Comparison of ENCODE assay signal across 28 mouse cellular contexts in genomic region chr12:100535028-100535427, GRCm38 (mm10). TPM values are rescaled to one million over a fixed set of nuclear protein-coding genes. Genes with fewer than 3 reads are reported as not detected.
A peak's percentile ranks its signal among the peaks of the same experiment; 100 is the strongest.
DNase-seq lines count a peak whose midpoint lies in the region; ATAC-seq and TF ChIP-seq lines count a peak whose summit lies in the region.
"Had no signal": no experiment of that assay in that cellular context is flagged by ENCODE, and none has a peak within 500 bp of the region (broad histone marks: within the 10 kb centered on the region; RNA-seq: fewer than 3 reads in every experiment).

No protein-coding gene starts in this region.

- H3K27me3 ChIP-seq in forebrain, embryonic 10.5 days (ENCODE audit: poor library complexity, severe bottlenecking), result no peaks in the 10 kb centered on the region
- no peaks in the 10 kb centered on the region for H3K27me3 ChIP-seq in forebrain, postnatal 0 days (ENCODE audit: insufficient read depth, low read length)
- H3K27me3 ChIP-seq in heart, embryonic 15.5 days, result no peaks in the 10 kb centered on the region
- H3K27me3 ChIP-seq in heart, embryonic 10.5 days (ENCODE audit: insufficient read depth, poor library complexity, severe bottlenecking), result no peaks in the 10 kb centered on the region
- H3K27me3 ChIP-seq in midbrain, embryonic 10.5 days (ENCODE audit: low read depth, poor library complexity, severe bottlenecking), result no peaks in the 10 kb centered on the region
- H3K27me3 ChIP-seq in midbrain, embryonic 16.5 days (ENCODE audit: control insufficient read depth, insufficient read depth, low read depth, low read length), result no peaks in the 10 kb centered on the region
- no peaks in the 10 kb centered on the region for H3K27me3 ChIP-seq in liver, postnatal 0 days (ENCODE audit: insufficient read depth, low read length)
- H3K27me3 ChIP-seq: CH12.LX; forebrain, embryonic 12.5 days; kidney, embryonic 15.5 days; limb, embryonic 12.5 days; liver, embryonic 15.5 days; megakaryocyte, embryonic 14.5 days; neural tube, embryonic 13.5 days had no signal

- no peak for TF ChIP-seq CTCF in forebrain, postnatal 0 days (IDR thresholded peaks at IDR 0.05; ENCODE audit: low read depth)
- TF ChIP-seq CTCF in liver, postnatal 0 days (IDR thresholded peaks at IDR 0.05; ENCODE audit: low read depth), result no peak

- DNase-seq in forebrain, embryonic 10.5 days (ENCODE audit: extremely low spot score, low spot score), result no peak
- DNase-seq in forebrain, postnatal 0 days, result no peak
- no peak for DNase-seq in heart, embryonic 10.5 days (ENCODE audit: low spot score)
- no peak for DNase-seq in midbrain, embryonic 10.5 days (ENCODE audit: low spot score)
- no peak for DNase-seq in ES-E14 (ENCODE audit: low read depth, low spot score)
- no peak for DNase-seq in liver, postnatal 0 days
- DNase-seq: adrenal gland, adult 2 months; adrenal gland, postnatal 36 days; cerebellum, adult 2 months; cerebellum, postnatal 14 days; gastrocnemius, postnatal 14 days; kidney, adult 18-20 months; kidney, postnatal 25 days; layer of hippocampus, postnatal 36 days; thymus, adult 18-20 months; thymus, postnatal 25 days had no signal

- no peak overlapping the region for H3K4me2 ChIP-seq in forebrain, postnatal 0 days (ENCODE audit: low read depth)
- no peak overlapping the region for H3K4me2 ChIP-seq in heart, embryonic 15.5 days
- H3K4me2 ChIP-seq in midbrain, embryonic 16.5 days (ENCODE audit: low read length), result no peak overlapping the region
- H3K4me2 ChIP-seq in liver, postnatal 0 days (ENCODE audit: low read depth, low read length), result no peak overlapping the region
- H3K4me2 ChIP-seq: forebrain, embryonic 12.5 days; hindbrain, embryonic 14.5 days; kidney, embryonic 15.5 days; limb, embryonic 12.5 days; liver, embryonic 15.5 days; neural tube, embryonic 13.5 days had no signal

- peaks cover 22% of the 10 kb centered on the region for H3K4me1 ChIP-seq in forebrain, embryonic 10.5 days
- H3K4me1 ChIP-seq in forebrain, postnatal 0 days (ENCODE audit: insufficient read depth), result no peaks in the 10 kb centered on the region
- peaks cover 44% of the 10 kb centered on the region for H3K4me1 ChIP-seq in heart, embryonic 15.5 days (replicated peaks)
- peaks cover 44% of the 10 kb centered on the region for H3K4me1 ChIP-seq in heart, embryonic 10.5 days
- peaks cover 20% of the 10 kb centered on the region for H3K4me1 ChIP-seq in midbrain, embryonic 10.5 days
- no peaks in the 10 kb centered on the region for H3K4me1 ChIP-seq in midbrain, embryonic 16.5 days (ENCODE audit: control insufficient read depth, insufficient read depth, low read length)
- peaks cover 18 to 36% of the 10 kb centered on the region in 2 experiments for H3K4me1 ChIP-seq in ES-E14 (ENCODE audit: control insufficient read depth in 2 of 2, insufficient read depth in 2 of 2, low read length in 2 of 2, poor library complexity in 1 of 2)
- peaks cover 4% of the 10 kb centered on the region for H3K4me1 ChIP-seq in liver, postnatal 0 days (ENCODE audit: insufficient read depth)
- H3K4me1 ChIP-seq: liver, embryonic 15.5 days had no signal

- no peak overlapping the region for H3K4me3 ChIP-seq in forebrain, embryonic 10.5 days
- no peak overlapping the region for H3K4me3 ChIP-seq in forebrain, postnatal 0 days (ENCODE audit: low read depth, low read length)
- no peak overlapping the region for H3K4me3 ChIP-seq in heart, embryonic 15.5 days
- no peak overlapping the region for H3K4me3 ChIP-seq in heart, embryonic 10.5 days
- no peak overlapping the region for H3K4me3 ChIP-seq in midbrain, embryonic 10.5 days
- H3K4me3 ChIP-seq in midbrain, embryonic 16.5 days (ENCODE audit: low read depth, low read length), result no peak overlapping the region
- H3K4me3 ChIP-seq in ES-E14 (ENCODE audit: insufficient read depth in 1 of 2, low read depth in 1 of 2, low read length in 2 of 2, poor library complexity in 1 of 2, severe bottlenecking in 1 of 2), result peak overlapping the region; percentile 26 to 38; a peak in 3 of 4 replicates
- no peak overlapping the region for H3K4me3 ChIP-seq in liver, postnatal 0 days (ENCODE audit: low read depth, low read length)
- H3K4me3 ChIP-seq: erythroblast, embryonic 14.5 days; forebrain, embryonic 12.5 days; kidney, embryonic 15.5 days; limb, embryonic 12.5 days; liver, embryonic 15.5 days; megakaryocyte, embryonic 14.5 days; myocyte; neural tube, embryonic 13.5 days had no signal

- no peaks in the 10 kb centered on the region for H3K9me3 ChIP-seq in forebrain, embryonic 10.5 days
- no peaks in the 10 kb centered on the region for H3K9me3 ChIP-seq in forebrain, postnatal 0 days (ENCODE audit: low read length)
- no peaks in the 10 kb centered on the region for H3K9me3 ChIP-seq in heart, embryonic 15.5 days (replicated peaks)
- H3K9me3 ChIP-seq in heart, embryonic 10.5 days, result no peaks in the 10 kb centered on the region
- H3K9me3 ChIP-seq in midbrain, embryonic 10.5 days (replicated peaks), result no peaks in the 10 kb centered on the region
- no peaks in the 10 kb centered on the region for H3K9me3 ChIP-seq in midbrain, embryonic 16.5 days (replicated peaks; ENCODE audit: control insufficient read depth, low read length, poor library complexity, severe bottlenecking)
- H3K9me3 ChIP-seq in ES-E14 (ENCODE audit: control insufficient read depth, insufficient read depth, low read depth, low read length), result no peaks in the 10 kb centered on the region
- H3K9me3 ChIP-seq in liver, postnatal 0 days (ENCODE audit: low read length), result no peaks in the 10 kb centered on the region
- H3K9me3 ChIP-seq: forebrain, embryonic 12.5 days; kidney, embryonic 15.5 days; limb, embryonic 12.5 days; liver, embryonic 15.5 days; neural tube, embryonic 13.5 days had no signal

- H3K27ac ChIP-seq in forebrain, embryonic 10.5 days, result peak overlapping the region; percentile 60; the same call in 1 of the 2 replicates
- no peak overlapping the region for H3K27ac ChIP-seq in forebrain, postnatal 0 days (ENCODE audit: low read depth, low read length)
- H3K27ac ChIP-seq in heart, embryonic 15.5 days, result 0 out of 2 replicates have a peak overlapping the region, but pooled peaks have one; percentile 68
- H3K27ac ChIP-seq in heart, embryonic 10.5 days, result no peak overlapping the region
- H3K27ac ChIP-seq in midbrain, embryonic 10.5 days (replicated peaks), result 0 out of 2 replicates have a peak overlapping the region, but pooled peaks have one; percentile 6
- no peak overlapping the region for H3K27ac ChIP-seq in midbrain, embryonic 16.5 days (ENCODE audit: low read length)
- peak overlapping the region; percentile 87; the same call in 1 of the 2 replicates for H3K27ac ChIP-seq in ES-E14 (ENCODE audit: insufficient read depth, low read depth, low read length, poor library complexity, severe bottlenecking)
- no peak overlapping the region for H3K27ac ChIP-seq in liver, postnatal 0 days (ENCODE audit: low read depth)
- H3K27ac ChIP-seq: liver, embryonic 15.5 days had no signal

- TF ChIP-seq EP300 in liver, postnatal 0 days (IDR thresholded peaks at IDR 0.05; ENCODE audit: low read depth), result no peak

- no peaks in the 10 kb centered on the region for H3K36me3 ChIP-seq in forebrain, embryonic 10.5 days (replicated peaks)
- H3K36me3 ChIP-seq in forebrain, postnatal 0 days (ENCODE audit: insufficient read depth), result no peaks in the 10 kb centered on the region
- no peaks in the 10 kb centered on the region for H3K36me3 ChIP-seq in heart, embryonic 15.5 days
- H3K36me3 ChIP-seq in heart, embryonic 10.5 days, result no peaks in the 10 kb centered on the region
- H3K36me3 ChIP-seq in midbrain, embryonic 10.5 days, result no peaks in the 10 kb centered on the region
- H3K36me3 ChIP-seq in midbrain, embryonic 16.5 days (ENCODE audit: control insufficient read depth, insufficient read depth, low read length), result no peaks in the 10 kb centered on the region
- no peaks in the 10 kb centered on the region for H3K36me3 ChIP-seq in ES-E14 (ENCODE audit: control insufficient read depth, insufficient read depth, low read length, poor library complexity, severe bottlenecking)
- no peaks in the 10 kb centered on the region for H3K36me3 ChIP-seq in liver, postnatal 0 days (replicated peaks; ENCODE audit: insufficient read depth, low read length)
- H3K36me3 ChIP-seq: forebrain, embryonic 12.5 days; kidney, embryonic 15.5 days; limb, embryonic 12.5 days; liver, embryonic 15.5 days; neural tube, embryonic 13.5 days had no signal

- no peak for ATAC-seq in forebrain, postnatal 0 days
- ATAC-seq in heart, embryonic 15.5 days (replicated peaks; ENCODE audit: insufficient number of reproducible peaks, insufficient read depth, low FRiP score, low read depth), result no peak
- ATAC-seq in midbrain, embryonic 16.5 days, result no peak
- ATAC-seq in liver, postnatal 0 days, result no peak

- H3K9ac ChIP-seq in forebrain, postnatal 0 days, result no peak overlapping the region
- no peak overlapping the region for H3K9ac ChIP-seq in heart, embryonic 15.5 days
- H3K9ac ChIP-seq in midbrain, embryonic 16.5 days (ENCODE audit: low read depth, low read length), result no peak overlapping the region
- H3K9ac ChIP-seq in ES-E14 (ENCODE audit: insufficient read depth, low read depth, low read length, poor library complexity, severe bottlenecking), result peak overlapping the region; percentile 11; the same call in 1 of the 2 replicates
- H3K9ac ChIP-seq in liver, postnatal 0 days (replicated peaks), result no peak overlapping the region
- H3K9ac ChIP-seq: forebrain, embryonic 12.5 days; hindbrain, embryonic 14.5 days; kidney, embryonic 15.5 days; limb, embryonic 12.5 days; liver, embryonic 15.5 days; neural tube, embryonic 13.5 days had no signal

- 57% methylated on average over 12 of the region's 12 CpGs for WGBS in forebrain, embryonic 10.5 days
- WGBS in forebrain, postnatal 0 days, result 29% methylated on average over 12 of the region's 12 CpGs
- 89% methylated on average over 12 of the region's 12 CpGs for WGBS in heart, embryonic 15.5 days
- 84% methylated on average over 12 of the region's 12 CpGs for WGBS in heart, embryonic 10.5 days
- WGBS in midbrain, embryonic 10.5 days, result 68% methylated on average over 12 of the region's 12 CpGs
- WGBS in midbrain, embryonic 16.5 days, result 50% methylated on average over 12 of the region's 12 CpGs
- WGBS in liver, postnatal 0 days (ENCODE audit: insufficient replicate concordance), result 85% methylated on average over 12 of the region's 12 CpGs

- in situ Hi-C loops in ES-E14 (cut with MboI; ENCODE audit: low sequenced_read_pairs in 2 of 2, unreplicated experiment in 2 of 2), result no loop called here

RNA-seq across cellular contexts. Expression of gene Ttc7b, which starts 14.4 kb away (rescaled TPM):
- polyA plus RNA-seq in forebrain, embryonic 10.5 days (2016; fragmentation: Nextera tagmentation; extraction: Ambion mirVana), result 4.6 and 5.5 TPM in 2 replicates
- total RNA-seq in forebrain, postnatal 0 days (2014; rRNA removed), result 39.6 and 42.2 TPM in 2 replicates
- 7.5 and 10.8 TPM in 2 replicates for polyA plus RNA-seq in forebrain, postnatal 0 days (2015; fragmentation: Nextera tagmentation; extraction: Ambion mirVana)
- 9.2 TPM in 2 replicates for polyA plus RNA-seq in heart, embryonic 15.5 days (2015; fragmentation: Nextera tagmentation; extraction: Ambion mirVana)
- 5.9 and 6.2 TPM in 2 replicates for polyA plus RNA-seq in heart, embryonic 10.5 days (2016; fragmentation: Nextera tagmentation; extraction: Ambion mirVana)
- 5.1 and 5.2 TPM in 2 replicates for polyA plus RNA-seq in midbrain, embryonic 10.5 days (2016; fragmentation: Nextera tagmentation; extraction: Ambion mirVana)
- polyA plus RNA-seq in midbrain, embryonic 16.5 days (2015; fragmentation: Nextera tagmentation; extraction: Ambion mirVana), result 7.2 and 7.9 TPM in 2 replicates
- total RNA-seq in ES-E14 (2012; rRNA removed), result 19.0 and 24.0 TPM in 2 replicates
- polyA plus RNA-seq in liver, postnatal 0 days (2015; fragmentation: Nextera tagmentation; extraction: Ambion mirVana), result 2.2 and 3.3 TPM in 2 replicates

Comparison
In these comparisons a context has a peak if more than half of its experiments do, and no peak if none do; other contexts are left out.
1. H3K27ac ChIP-seq: peak in forebrain, embryonic 10.5 days (single experiment), heart, embryonic 15.5 days (single experiment), midbrain, embryonic 10.5 days (single experiment) and ES-E14 (single experiment); none in forebrain, postnatal 0 days (single experiment), heart, embryonic 10.5 days (single experiment), midbrain, embryonic 16.5 days (single experiment) and liver, postnatal 0 days (single experiment).
2. H3K4me3 ChIP-seq: peak in ES-E14 (2 of 2); none in forebrain, embryonic 10.5 days (single experiment), forebrain, postnatal 0 days (single experiment), heart, embryonic 15.5 days (single experiment), heart, embryonic 10.5 days (single experiment), midbrain, embryonic 10.5 days (single experiment), midbrain, embryonic 16.5 days (single experiment) and liver, postnatal 0 days (single experiment).